Mouse (Mus musculus) forebrain, embryonic 15.5 days (tissue): ENCODE measurements at regions not wholly inside any gene's neighbourhood (a gene's known extent, or its start where the extent isn't known, plus 50 kb on each side); places are given as distances from the start of the nearest gene placed in this dataset.

Experiments used
- ATAC-seq: fragments of 200-750 bp; cut with Nextera tagmentation; replicated peaks from 2 replicates; pipeline ENCODE4 v1.8.0; 2017; ENCODE audit warnings: mild to moderate bottlenecking, moderate TSS enrichment, moderate library complexity
- H3K27ac ChIP-seq: fragments of 300-500 bp; sonication (generic); replicated peaks from 2 replicates; pipeline ENCODE4 v1.5.1; 2015; ENCODE audit warnings: mild to moderate bottlenecking, inconsistent platforms
- H3K27me3 ChIP-seq: fragments of 300-500 bp; sonication (generic); 2 replicates; pipeline ENCODE4 v1.6.1; 2015; ENCODE audit warnings: inconsistent platforms
- H3K36me3 ChIP-seq: fragments of 300-500 bp; sonication (generic); 2 replicates; pipeline ENCODE4 v1.6.1; 2015; ENCODE audit warnings: mild to moderate bottlenecking, inconsistent platforms
- H3K4me1 ChIP-seq: fragments of 300-500 bp; sonication (generic); 2 replicates; pipeline ENCODE4 v1.6.1; 2015; ENCODE audit warnings: inconsistent platforms
- H3K4me2 ChIP-seq: fragments of 300-500 bp; sonication (generic); replicated peaks from 2 replicates; pipeline ENCODE4 v1.6.1; 2015; ENCODE audit warnings: mild to moderate bottlenecking, inconsistent platforms
- H3K4me3 ChIP-seq: fragments of 300-500 bp; sonication (generic); 2 replicates; pipeline ENCODE4 v1.5.1; 2015; ENCODE audit warnings: mild to moderate bottlenecking, inconsistent platforms
- H3K9ac ChIP-seq: fragments of 300-500 bp; sonication (generic); replicated peaks from 2 replicates; pipeline ENCODE4 v1.6.1; 2015; ENCODE audit warnings: mild to moderate bottlenecking, inconsistent platforms
- H3K9me3 ChIP-seq: fragments of 300-500 bp; sonication (generic); 2 replicates; pipeline ENCODE4 v1.6.1; 2016; ENCODE audit warnings: inconsistent platforms
- WGBS: fragments of 180-500 bp; shearing (Covaris S2); methylation state at CpG from one replicate; pipeline ENCODE4 v1.1.7; 2015; ENCODE audit warnings: mixed read lengths; 5-methylcytosine and 5-hydroxymethylcytosine counted together

DNA sequence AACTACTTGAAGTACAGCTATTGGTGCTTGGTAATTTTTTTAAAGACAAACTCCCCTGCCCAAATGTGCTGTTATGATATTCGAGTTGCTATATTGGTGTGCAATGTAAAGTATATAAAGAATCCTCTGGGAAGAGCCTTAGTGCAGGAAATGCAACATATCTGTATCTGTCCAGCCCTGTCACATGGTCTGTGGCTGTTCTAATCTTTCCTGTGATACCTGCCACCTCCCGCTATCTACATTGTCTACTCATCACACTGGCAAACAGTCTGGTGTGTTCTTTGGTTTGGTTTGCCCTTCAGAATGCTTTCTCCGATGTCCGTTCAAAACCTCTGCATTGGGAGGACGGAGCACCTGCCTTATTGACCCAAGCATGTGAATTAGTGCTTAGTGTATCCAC, 262.6 kb upstream of the Atp2b1 start:
- H3K36me3 ChIP-seq: no peaks in the 10 kb centered on the region
- H3K4me2 ChIP-seq: no peak overlapping the region
- ATAC-seq: no peak
- peaks cover 3% of the 10 kb centered on the region; the same call in 1 of the 2 replicates for H3K4me1 ChIP-seq
- no peak overlapping the region for H3K27ac ChIP-seq
- H3K4me3 ChIP-seq: no peak overlapping the region
- H3K9me3 ChIP-seq: no peaks in the 10 kb centered on the region
- H3K27me3 ChIP-seq: no peaks in the 10 kb centered on the region
- H3K9ac ChIP-seq: no peak overlapping the region
- whole genome bisulfite sequencing: 90% methylated on average over 5 of the region's 5 CpGs

GRCm38 (mm10) chr10:98652084-98652483, 262.1 kb upstream of the Atp2b1 start:
- Histone ChIP-seq H3K27me3 (no peaks in the 10 kb centered on the region), H3K9ac (no peak overlapping the region), H3K4me1 (no peaks in the 10 kb centered on the region), H3K9me3 (no peaks in the 10 kb centered on the region), H3K36me3 (no peaks in the 10 kb centered on the region), H3K4me3 (no peak overlapping the region), H3K4me2 (no peak overlapping the region), H3K27ac (no peak overlapping the region)
- ATAC-seq: no peak
- WGBS: 91% methylated on average over 2 of the region's 2 CpGs

GRCm38 (mm10) chr10:98660747-98661146, 253.5 kb upstream of the Atp2b1 start:
- no peak for ATAC-seq
- 15% methylated on average over 1 of the region's 1 CpGs for WGBS
- H3K27me3 ChIP-seq: no peaks in the 10 kb centered on the region

GRCm38 (mm10) chr10:98665936-98666505, 248.2 kb upstream of the Atp2b1 start:
- Histone ChIP-seq H3K4me3 (no peak overlapping the region), H3K27ac (no peak overlapping the region), H3K4me1 (no peaks in the 10 kb centered on the region), H3K27me3 (no peaks in the 10 kb centered on the region), H3K36me3 (no peaks in the 10 kb centered on the region), H3K9me3 (no peaks in the 10 kb centered on the region), H3K9ac (no peak overlapping the region), H3K4me2 (no peak overlapping the region)
- WGBS: 93% methylated on average over 3 of the region's 3 CpGs
- ATAC-seq: no peak

More at GRCm38 (mm10) chr10:98660747-98661146, 253.5 kb upstream of the Atp2b1 start:
- H3K9me3 ChIP-seq: no peaks in the 10 kb centered on the region
- H3K27ac ChIP-seq: no peak overlapping the region
- no peak overlapping the region for H3K9ac ChIP-seq
- no peaks in the 10 kb centered on the region for H3K36me3 ChIP-seq
- no peaks in the 10 kb centered on the region for H3K4me1 ChIP-seq
- H3K4me2 ChIP-seq: no peak overlapping the region
- H3K4me3 ChIP-seq: no peak overlapping the region

- H3K27me3 ChIP-seq: no peaks in the 10 kb centered on the region
- no peak overlapping the region for H3K4me2 ChIP-seq
- H3K9me3 ChIP-seq: no peaks in the 10 kb centered on the region
- no peak overlapping the region for H3K4me3 ChIP-seq
- H3K9ac ChIP-seq: no peak overlapping the region
- H3K36me3 ChIP-seq: no peaks in the 10 kb centered on the region
- H3K27ac ChIP-seq: no peak overlapping the region
- 87% methylated on average over 1 of the region's 1 CpGs for WGBS
- ATAC-seq: no peak
- no peaks in the 10 kb centered on the region for H3K4me1 ChIP-seq
These were observed 246.5 kb upstream of the Atp2b1 start for GRCm38 (mm10) chr10:98667728-98668127.

DNA sequence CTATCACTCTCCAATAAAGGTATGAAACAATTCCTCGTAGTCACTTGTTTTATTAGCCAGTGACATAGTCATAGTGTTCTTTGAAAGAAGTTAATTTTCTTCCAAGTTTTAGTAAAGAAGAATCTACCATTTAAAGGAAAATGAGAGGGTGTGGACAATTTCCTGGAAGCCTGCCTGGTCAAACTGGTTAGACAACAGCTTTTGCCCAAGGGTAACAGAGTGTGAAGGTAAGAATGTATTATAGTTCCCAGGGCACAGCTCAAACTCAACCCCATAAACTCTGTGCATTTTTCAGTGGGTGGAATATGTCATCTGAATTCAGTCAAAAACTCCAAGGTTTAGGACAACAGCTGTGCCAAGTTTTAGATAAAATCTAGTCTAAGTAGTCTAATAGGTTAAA, 240.1 kb upstream of the Atp2b1 start:
- Histone ChIP-seq H3K27me3 (no peaks in the 10 kb centered on the region), H3K4me3 (no peak overlapping the region), H3K27ac (no peak overlapping the region), H3K9me3 (no peaks in the 10 kb centered on the region), H3K9ac (no peak overlapping the region), H3K4me2 (no peak overlapping the region), H3K4me1 (no peaks in the 10 kb centered on the region), H3K36me3 (no peaks in the 10 kb centered on the region)
- 88% methylated on average over 1 of the region's 1 CpGs for WGBS
- no peak for ATAC-seq

DNA sequence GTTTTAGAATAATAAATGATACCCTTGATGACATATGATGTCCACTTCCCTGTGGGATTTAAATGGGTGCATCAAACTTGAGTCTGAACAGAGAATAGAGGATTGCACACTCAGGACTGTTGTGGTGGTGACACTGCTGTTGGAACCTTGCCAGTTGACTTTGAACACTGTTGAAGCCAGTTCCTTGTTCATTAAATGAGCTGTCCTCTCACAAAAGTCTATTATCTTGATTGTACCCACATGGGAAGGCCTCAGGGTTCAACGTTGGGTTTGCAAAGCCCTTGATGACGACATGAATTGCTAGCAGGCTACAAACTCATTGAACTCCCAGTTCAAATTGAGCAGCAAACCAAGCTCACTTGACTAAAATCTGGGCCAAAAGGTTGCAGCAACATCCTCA, 237.3 kb upstream of the Atp2b1 start:
- WGBS: 75% methylated on average over 2 of the region's 2 CpGs
- Histone ChIP-seq H3K4me3 (no peak overlapping the region), H3K27ac (no peak overlapping the region), H3K4me2 (no peak overlapping the region), H3K36me3 (no peaks in the 10 kb centered on the region), H3K4me1 (no peaks in the 10 kb centered on the region), H3K27me3 (no peaks in the 10 kb centered on the region), H3K9ac (no peak overlapping the region), H3K9me3 (no peaks in the 10 kb centered on the region)
- no peak for ATAC-seq

GRCm38 (mm10) chr10:98678234-98678633, 236.0 kb upstream of the Atp2b1 start:
- ATAC-seq: no peak

DNA sequence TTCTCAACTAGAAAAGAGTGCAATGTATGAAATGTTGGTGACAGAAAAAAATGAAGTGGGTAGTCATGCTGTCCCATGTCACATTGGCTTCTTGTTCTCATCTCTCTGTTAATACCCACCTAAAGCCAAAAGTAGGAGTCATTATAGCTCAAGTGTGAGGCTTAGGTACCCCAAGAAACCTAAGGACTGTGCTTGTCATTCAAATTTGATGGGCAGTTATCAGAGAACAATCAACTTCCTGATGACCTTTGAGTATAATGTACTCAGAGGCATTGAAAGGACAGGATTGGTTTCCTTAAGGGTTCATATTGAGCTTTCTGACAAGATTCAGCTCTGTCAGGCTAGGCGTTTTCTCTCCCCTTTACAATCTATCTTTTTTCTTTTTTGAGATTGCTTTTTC, 231.8 kb upstream of the Atp2b1 start:
- Histone ChIP-seq H3K4me1 (no peaks in the 10 kb centered on the region), H3K27me3 (no peaks in the 10 kb centered on the region), H3K4me3 (no peak overlapping the region), H3K36me3 (no peaks in the 10 kb centered on the region), H3K9me3 (no peaks in the 10 kb centered on the region), H3K4me2 (no peak overlapping the region), H3K9ac (no peak overlapping the region), H3K27ac (no peak overlapping the region)
- WGBS: 98% methylated on average over 1 of the region's 1 CpGs
- no peak for ATAC-seq

More at GRCm38 (mm10) chr10:98678234-98678633, 236.0 kb upstream of the Atp2b1 start:
- no peaks in the 10 kb centered on the region for H3K36me3 ChIP-seq
- no peak overlapping the region for H3K4me3 ChIP-seq
- no peak overlapping the region for H3K9ac ChIP-seq
- H3K4me2 ChIP-seq: no peak overlapping the region
- H3K27ac ChIP-seq: no peak overlapping the region
- WGBS: 80% methylated on average over 4 of the region's 4 CpGs
- H3K9me3 ChIP-seq: no peaks in the 10 kb centered on the region
- H3K4me1 ChIP-seq: no peaks in the 10 kb centered on the region
- H3K27me3 ChIP-seq: no peaks in the 10 kb centered on the region

- Histone ChIP-seq H3K4me2 (no peak overlapping the region), H3K9me3 (no peaks in the 10 kb centered on the region), H3K27me3 (no peaks in the 10 kb centered on the region), H3K4me1 (no peaks in the 10 kb centered on the region), H3K27ac (no peak overlapping the region), H3K9ac (no peak overlapping the region), H3K4me3 (no peak overlapping the region), H3K36me3 (no peaks in the 10 kb centered on the region)
- WGBS: 64% methylated on average over 12 of the region's 12 CpGs
- no peak for ATAC-seq
These were observed 230.0 kb upstream of the Atp2b1 start for GRCm38 (mm10) chr10:98684195-98684594.

- H3K4me3 ChIP-seq: no peak overlapping the region
- no peak overlapping the region for H3K4me2 ChIP-seq
- 82% methylated on average over 8 of the region's 8 CpGs for WGBS
- H3K4me1 ChIP-seq: no peaks in the 10 kb centered on the region
- H3K27me3 ChIP-seq: no peaks in the 10 kb centered on the region
- H3K36me3 ChIP-seq: no peaks in the 10 kb centered on the region
- H3K9ac ChIP-seq: no peak overlapping the region
- no peak overlapping the region for H3K27ac ChIP-seq
- no peak for ATAC-seq
- no peaks in the 10 kb centered on the region for H3K9me3 ChIP-seq
These were observed 229.5 kb upstream of the Atp2b1 start for GRCm38 (mm10) chr10:98684707-98685106.

DNA sequence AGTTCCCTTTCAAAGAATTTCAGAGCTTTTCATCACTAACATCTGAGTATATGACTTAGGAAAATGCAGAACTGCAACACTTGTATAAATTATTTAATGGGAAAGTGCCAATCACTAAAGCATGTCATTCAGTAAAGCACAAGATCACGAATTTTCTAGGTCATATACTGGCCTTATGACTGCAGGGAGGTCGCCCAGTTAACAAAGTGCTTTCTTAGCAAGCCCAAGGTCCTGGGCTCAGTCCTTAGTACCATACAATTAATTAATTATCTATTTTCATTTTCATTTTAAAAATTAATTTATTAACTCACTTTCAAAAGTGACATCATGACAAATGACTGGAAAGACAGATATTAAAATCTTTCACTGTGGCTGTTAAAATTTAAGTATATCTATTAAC, 228.5 kb upstream of the Atp2b1 start:
- H3K4me3 ChIP-seq: no peak overlapping the region
- H3K9ac ChIP-seq: no peak overlapping the region
- no peak overlapping the region for H3K4me2 ChIP-seq
- H3K27me3 ChIP-seq: no peaks in the 10 kb centered on the region
- H3K9me3 ChIP-seq: no peaks in the 10 kb centered on the region
- H3K36me3 ChIP-seq: no peaks in the 10 kb centered on the region
- no peak overlapping the region for H3K27ac ChIP-seq
- ATAC-seq: no peak
- H3K4me1 ChIP-seq: no peaks in the 10 kb centered on the region
- 73% methylated on average over 2 of the region's 2 CpGs for WGBS

DNA sequence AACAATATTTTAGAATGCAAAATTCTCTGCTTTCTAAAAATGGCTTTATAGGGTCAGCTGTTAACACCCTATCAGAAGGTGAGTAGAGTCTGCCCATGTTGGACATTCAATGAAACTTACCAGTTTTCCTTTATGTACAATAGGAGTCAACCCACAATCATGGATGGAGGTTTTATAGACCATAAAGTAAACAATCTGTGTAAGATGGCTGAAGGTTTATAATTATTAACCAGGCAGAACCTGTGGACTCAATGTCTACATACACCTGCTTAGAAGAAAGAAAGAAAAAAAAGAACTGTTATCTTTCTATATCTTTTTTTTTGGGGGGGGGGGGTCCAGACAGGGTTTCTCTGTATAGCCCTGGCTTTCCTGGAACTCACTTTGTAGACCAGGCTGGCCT, 227.8 kb upstream of the Atp2b1 start:
- Histone ChIP-seq H3K9me3 (no peaks in the 10 kb centered on the region), H3K27ac (no peak overlapping the region), H3K4me1 (no peaks in the 10 kb centered on the region), H3K27me3 (no peaks in the 10 kb centered on the region), H3K4me2 (no peak overlapping the region), H3K36me3 (no peaks in the 10 kb centered on the region), H3K4me3 (no peak overlapping the region), H3K9ac (no peak overlapping the region)
- no peak for ATAC-seq
